Mouse (Mus musculus) liver, embryonic 11.5 days (tissue): ENCODE results near the gene Sult2a4. TPM values are rescaled to one million over a fixed set of nuclear protein-coding genes. Genes with fewer than 3 reads are reported as not detected.
"Not testable (repeated sequence)": the region's sequence is repeated elsewhere in the genome, so short reads cannot be mapped to it uniquely, and the experiment has no call there.

Source experiments
- ATAC-seq: fragments of 200-750 bp; cut with Nextera tagmentation; replicated peaks from 2 replicates; pipeline ENCODE4 v1.8.0; 2017; ENCODE audit warnings: moderate number of reproducible peaks, mild to moderate bottlenecking, moderate TSS enrichment, moderate library complexity; ENCODE audit not compliant: low FRiP score
- DNase-seq: peaks from one replicate; pipeline ENCODE4 v3.0.0-alpha.2; 2017; ENCODE audit warnings: low spot score
- H3K27ac ChIP-seq: fragments of 300-500 bp; sonication (generic); 2 replicates; pipeline ENCODE4 v1.5.1; 2014; ENCODE audit warnings: mild to moderate bottlenecking, low read depth, low read length, control low read depth
- H3K27me3 ChIP-seq: fragments of 300-500 bp; sonication (generic); replicated peaks from 2 replicates; pipeline ENCODE4 v1.6.1; 2014; ENCODE audit warnings: low read length, mixed read lengths; ENCODE audit not compliant: control insufficient read depth, insufficient read depth
- H3K36me3 ChIP-seq: fragments of 300-500 bp; sonication (generic); 2 replicates; pipeline ENCODE4 v1.6.1; 2014; ENCODE audit warnings: mild to moderate bottlenecking, low read length, moderate library complexity, mixed read lengths; ENCODE audit not compliant: control insufficient read depth, insufficient read depth
- H3K4me1 ChIP-seq: fragments of 300-500 bp; sonication (generic); replicated peaks from 2 replicates; pipeline ENCODE4 v1.6.1; 2014; ENCODE audit warnings: low read length, mixed read lengths; ENCODE audit not compliant: control insufficient read depth, insufficient read depth
- H3K4me2 ChIP-seq: fragments of 300-500 bp; sonication (generic); 2 replicates; pipeline ENCODE4 v1.6.1; 2014; ENCODE audit warnings: mild to moderate bottlenecking, control low read depth, moderate library complexity
- H3K4me3 ChIP-seq: fragments of 300-500 bp; sonication (generic); 2 replicates; pipeline ENCODE4 v1.5.1; 2014; ENCODE audit warnings: low read depth, low read length, control low read depth
- H3K9ac ChIP-seq: fragments of 300-500 bp; sonication (generic); 2 replicates; pipeline ENCODE4 v1.6.1; 2014; ENCODE audit warnings: low read depth, low read length, control low read depth
- H3K9me3 ChIP-seq: fragments of 300-500 bp; sonication (generic); 2 replicates; pipeline ENCODE4 v1.6.1; 2016; ENCODE audit warnings: low read length, inconsistent platforms, mixed read lengths; ENCODE audit not compliant: control insufficient read depth
- WGBS: fragments of 180-500 bp; shearing (Covaris S2); extraction: QIAGEN DNeasy Blood & Tissue Kit; methylation state at CpG from one replicate; pipeline ENCODE4 v1.1.7; 2014; 5-methylcytosine and 5-hydroxymethylcytosine counted together
- polyA plus RNA-seq: library from polyadenylated mRNA; unstranded; fragments of >200 nt; fragmentation: Nextera tagmentation; extraction: Ambion mirVana; gene quantifications from 2 replicates; pipeline ENCODE4 v1.2.1, GENCODE M21; 2014

Sult2a4 gene
- polyA plus RNA-seq = not detected in 2 replicates

DNA sequence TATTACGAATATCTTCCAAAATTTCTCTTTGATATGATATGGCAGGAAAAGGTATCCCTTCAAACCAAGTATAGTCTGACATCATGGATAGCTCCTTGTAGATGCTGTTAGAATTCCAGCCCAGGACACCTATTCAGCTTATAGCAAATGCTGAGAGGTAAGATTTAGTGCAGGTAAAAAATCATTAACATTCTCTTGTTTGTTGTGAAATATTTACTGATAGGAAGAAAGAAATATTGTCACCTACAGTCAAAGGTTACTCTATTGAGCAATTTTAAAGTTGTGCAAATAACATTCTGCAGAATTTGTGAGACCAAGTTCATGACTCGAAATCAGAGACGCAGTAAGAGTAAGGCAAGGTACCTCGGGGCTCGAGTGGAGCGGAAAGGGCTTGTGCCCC, at the start of gene Sult2a4:
Gene Sult2a4, minus strand, starts transcription at position 101 of the 400 bp plus-strand sequence.
- H3K4me2 ChIP-seq, H3K9ac ChIP-seq, H3K4me3 ChIP-seq, H3K9me3 ChIP-seq, DNase-seq, ATAC-seq, H3K27me3 ChIP-seq, H3K4me1 ChIP-seq, H3K27ac ChIP-seq, H3K36me3 ChIP-seq: not testable (repeated sequence)
- 88% methylated on average over 6 of the region's 6 CpGs for WGBS

DNA sequence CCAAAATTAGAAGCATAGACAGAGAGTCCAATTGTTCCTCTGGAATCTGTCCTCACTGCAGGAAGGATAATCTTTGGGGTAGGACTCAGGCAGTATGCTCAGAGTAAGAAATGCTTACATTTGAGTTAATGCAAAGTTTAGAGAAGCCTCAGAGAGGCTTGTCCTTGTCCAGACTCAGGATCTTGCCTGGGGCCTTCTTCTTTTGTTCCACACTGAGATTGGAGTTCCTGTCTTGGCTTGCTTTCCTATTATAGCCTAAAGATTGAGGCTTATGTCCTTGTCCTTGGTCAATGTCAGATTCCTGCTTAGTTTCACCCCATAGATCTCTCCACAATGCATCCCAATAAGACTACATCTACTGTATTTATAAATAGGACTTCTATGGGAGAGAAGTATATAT, 41.4 kb upstream of the Sult2a4 start:
- H3K4me2 ChIP-seq, H3K36me3 ChIP-seq, DNase-seq, H3K9ac ChIP-seq, H3K27ac ChIP-seq, H3K4me3 ChIP-seq, H3K27me3 ChIP-seq, H3K9me3 ChIP-seq, ATAC-seq, H3K4me1 ChIP-seq: not testable (repeated sequence)

DNA sequence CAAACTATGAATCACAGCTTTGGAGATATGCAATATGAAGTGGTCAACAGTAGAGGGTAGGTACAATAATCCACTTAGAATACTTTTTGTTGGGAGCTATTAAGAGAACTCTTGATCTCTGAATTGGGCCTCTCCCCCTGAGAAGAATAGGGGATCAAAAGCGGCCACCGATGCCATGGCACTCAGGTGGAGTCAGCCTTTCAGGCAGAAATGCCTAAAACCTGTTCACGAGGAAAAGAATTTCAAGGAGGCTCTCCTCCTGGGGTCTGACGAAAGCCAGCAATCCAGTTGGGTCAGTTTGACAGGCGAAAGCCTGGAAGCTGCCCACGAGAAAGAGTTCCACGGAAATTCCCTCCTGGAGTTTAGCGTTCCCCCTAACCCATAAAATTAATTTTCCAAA, 23.7 kb upstream of the Sult2a4 start:
- DNase-seq (no peak), ATAC-seq (no peak)
- WGBS = 79% methylated on average over 8 of the region's 8 CpGs

DNA sequence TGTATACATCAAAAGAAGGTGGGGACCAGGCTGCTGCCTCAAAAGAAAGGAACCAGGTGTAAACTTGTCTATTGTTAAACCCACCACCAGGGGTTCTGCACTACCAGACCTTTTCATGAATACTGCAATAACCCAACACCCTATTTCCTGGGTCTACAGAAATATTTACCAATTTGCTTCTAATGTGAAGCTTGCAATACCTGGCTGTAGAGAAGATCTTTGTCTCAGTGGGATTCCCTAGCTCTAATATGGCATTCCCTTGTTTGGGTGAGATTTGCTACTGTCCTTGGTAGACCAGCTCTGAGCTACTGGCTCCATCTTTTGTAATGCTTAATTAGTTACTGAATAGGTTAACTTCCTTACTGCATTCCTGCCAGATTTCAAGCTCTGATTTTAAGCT, 21.3 kb upstream of the Sult2a4 start:
- H3K4me2 ChIP-seq, H3K9me3 ChIP-seq, ATAC-seq, DNase-seq, H3K27ac ChIP-seq, H3K27me3 ChIP-seq, H3K4me1 ChIP-seq, H3K9ac ChIP-seq, H3K4me3 ChIP-seq, H3K36me3 ChIP-seq: not testable (repeated sequence)

More for the DNA sequence above, 23.7 kb upstream of the Sult2a4 start:
- Histone ChIP-seq H3K4me1 (no peaks in the 10 kb centered on the region), H3K36me3 (no peaks in the 10 kb centered on the region), H3K9ac (no peak overlapping the region), H3K9me3 (0 out of 2 replicates have a peak, but pooled peaks cover 3% of the 10 kb centered on the region), H3K27ac (no peak overlapping the region), H3K4me2 (no peak overlapping the region), H3K27me3 (no peaks in the 10 kb centered on the region), H3K4me3 (no peak overlapping the region)

Other genes starting within 250 kb of the Sult2a4 start
- gene Sult2a1, start 152.2 kb downstream of the Sult2a4 start, polyA plus RNA-seq = 0.18 TPM in 1 of 2 replicates, not detected in the other
- not detected in 2 replicates for gene Sult2a3, start 133.4 kb upstream of the Sult2a4 start, polyA plus RNA-seq